ENCODE assay signal across 1 mouse cellular context in genomic region chr9:21181421-21182220, GRCm38 (mm10).
TF ChIP-seq lines count a peak whose summit lies in the region.

No protein-coding gene starts in this region.

TF ChIP-seq in MEL, 35 proteins besides CTCF, POLR2A, EP300 and RAD21 (continued from another document):
- TF ChIP-seq UBTF (IDR thresholded peaks at IDR 0.05; ENCODE audit: borderline replicate concordance, insufficient read depth, low read depth, low read length) = peak; percentile 53; the same call in 1 of the 2 replicates
- TF ChIP-seq TBP (IDR thresholded peaks at IDR 0.05; ENCODE audit: low read depth, low read length) = peak; percentile 82
- TF ChIP-seq E2F4 (IDR thresholded peaks at IDR 0.05; ENCODE audit: borderline replicate concordance, low read depth, low read length) = no peak
- TF ChIP-seq POLR2AphosphoS5 (IDR thresholded peaks at IDR 0.05; ENCODE audit: borderline replicate concordance, low read depth, low read length) = peak; percentile 14; the same call in 1 of the 2 replicates
- peak; percentile 61; the same call in 1 of the 2 replicates for TF ChIP-seq SIN3A (IDR thresholded peaks at IDR 0.05; ENCODE audit: low read length)
- TF ChIP-seq CHD2 (IDR thresholded peaks at IDR 0.05; ENCODE audit: low read length) = peak; percentile 8; the same call in 1 of the 2 replicates
- TF ChIP-seq USF2 (IDR thresholded peaks at IDR 0.05; ENCODE audit: borderline replicate concordance in 1 of 2, insufficient read depth in 1 of 2, low read depth in 1 of 2, low read length in 2 of 2) = no peak
- peak; percentile 86 for TF ChIP-seq MYB (IDR thresholded peaks at IDR 0.05; ENCODE audit: low read depth, low read length)
- peak; percentile 53 for TF ChIP-seq MAX (IDR thresholded peaks at IDR 0.05; ENCODE audit: low read length)
- TF ChIP-seq MYC (IDR thresholded peaks at IDR 0.05; ENCODE audit: low read depth, low read length) = peak; percentile 38
- TF ChIP-seq MAFK (IDR thresholded peaks at IDR 0.05; ENCODE audit: borderline replicate concordance, low read depth, low read length) = no peak
- peak; percentile 88 for TF ChIP-seq GATA1 (IDR thresholded peaks at IDR 0.05; ENCODE audit: low read depth, low read length)
- TF ChIP-seq ZC3H11A (IDR thresholded peaks at IDR 0.05; ENCODE audit: low read depth, low read length) = no peak
- no peak; the same call in 1 of the 2 replicates for TF ChIP-seq NRF1 (IDR thresholded peaks at IDR 0.05; ENCODE audit: insufficient read depth, low read depth, low read length, poor library complexity, severe bottlenecking)
- TF ChIP-seq POLR2AphosphoS2 (IDR thresholded peaks at IDR 0.05; ENCODE audit: low read length) = no peak; the same call in 1 of the 2 replicates
- TF ChIP-seq TAL1 (IDR thresholded peaks at IDR 0.05; ENCODE audit: low read length) = peak; percentile 64
- TF ChIP-seq SMC3 (IDR thresholded peaks at IDR 0.05; ENCODE audit: low read depth, low read length) = no peak
- no peak; the same call in 1 of the 2 replicates for TF ChIP-seq ZMIZ1 (IDR thresholded peaks at IDR 0.05; ENCODE audit: low read depth, low read length)
- no peak for TF ChIP-seq JUND (IDR thresholded peaks at IDR 0.05; ENCODE audit: low read depth, low read length)
- peak; percentile 51; the same call in 1 of the 2 replicates for TF ChIP-seq NELFE (IDR thresholded peaks at IDR 0.05; ENCODE audit: low read depth, low read length)
- peak; percentile 84 for TF ChIP-seq TCF12 (IDR thresholded peaks at IDR 0.05; ENCODE audit: low read depth, low read length)
- TF ChIP-seq ELF1 (IDR thresholded peaks at IDR 0.05; ENCODE audit: low read depth, low read length) = peak; percentile 66
- TF ChIP-seq ZNF384 (IDR thresholded peaks at IDR 0.05; ENCODE audit: low read depth, low read length) = no peak; the same call in 1 of the 2 replicates
- peak; percentile 27; the same call in 1 of the 2 replicates for TF ChIP-seq USF1 (IDR thresholded peaks at IDR 0.05; ENCODE audit: low read depth, low read length)
- TF ChIP-seq MXI1 (IDR thresholded peaks at IDR 0.05; ENCODE audit: low read depth, low read length) = peak; percentile 63
- TF ChIP-seq HCFC1 (IDR thresholded peaks at IDR 0.05; ENCODE audit: low read depth, low read length) = peak; percentile 24; the same call in 1 of the 2 replicates
